Mouse (Mus musculus) embryonic facial prominence, embryonic 10.5 days (tissue): ENCODE data around the gene Lenep. TPM values are rescaled to one million over a fixed set of nuclear protein-coding genes. Genes with fewer than 3 reads are reported as not detected.

Source experiments
- DNase-seq: peaks from one replicate; pipeline ENCODE4 v3.0.0-alpha.2; 2017; ENCODE audit warnings: low spot score
- H3K27ac ChIP-seq: fragments of 300-500 bp; sonication (generic); replicated peaks from 2 replicates; pipeline ENCODE4 v1.5.1; 2016; ENCODE audit warnings: mild to moderate bottlenecking
- H3K27me3 ChIP-seq: fragments of 300-500 bp; sonication (generic); replicated peaks from 2 replicates; pipeline ENCODE4 v1.6.1; 2016; ENCODE audit warnings: low read depth, mild to moderate bottlenecking; ENCODE audit not compliant: poor library complexity, severe bottlenecking
- H3K36me3 ChIP-seq: fragments of 300-500 bp; sonication (generic); replicated peaks from 2 replicates; pipeline ENCODE4 v1.6.1; 2016; ENCODE audit warnings: mild to moderate bottlenecking, moderate library complexity
- H3K4me1 ChIP-seq: fragments of 300-500 bp; sonication (generic); 2 replicates; pipeline ENCODE4 v1.6.1; 2016
- H3K4me3 ChIP-seq: fragments of 300-500 bp; sonication (generic); 2 replicates; pipeline ENCODE4 v1.5.1; 2016; ENCODE audit warnings: mild to moderate bottlenecking, moderate library complexity
- H3K9me3 ChIP-seq: fragments of 300-500 bp; sonication (generic); 2 replicates; pipeline ENCODE4 v1.6.1; 2016; ENCODE audit warnings: mild to moderate bottlenecking
- WGBS: fragments of 180-500 bp; shearing (Covaris S2); methylation state at CpG from one replicate; pipeline ENCODE4 v1.1.7; 2016; 5-methylcytosine and 5-hydroxymethylcytosine counted together
- polyA plus RNA-seq: library from polyadenylated mRNA; unstranded; fragments of >200 nt; fragmentation: Nextera tagmentation; extraction: Ambion mirVana; gene quantifications from 2 replicates; pipeline ENCODE4 v1.2.1, GENCODE M21; 2016

Gene Lenep
- 0.74 TPM in 1 of 2 replicates, not detected in the other for polyA plus RNA-seq

DNA sequence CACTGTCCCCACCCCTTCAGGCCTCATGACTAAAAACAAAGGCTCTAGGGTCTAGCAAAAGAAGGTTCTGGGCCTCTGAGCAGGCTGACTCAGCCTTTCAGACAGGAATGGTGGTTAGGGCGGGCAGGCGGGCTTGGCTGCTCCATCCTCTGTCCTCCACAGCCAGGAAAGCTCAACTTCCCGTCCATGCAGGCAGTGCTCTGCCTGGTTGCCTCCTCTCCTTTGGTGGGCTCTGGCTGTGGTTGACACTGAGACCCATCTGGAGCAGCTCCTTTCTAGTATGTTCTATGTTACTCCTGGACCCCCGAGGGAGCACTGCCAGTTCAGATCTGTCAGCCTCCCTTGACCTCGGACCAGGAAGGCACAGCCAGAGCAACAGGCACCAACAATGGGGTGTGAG, at the start of gene Lenep:
TSS of gene Lenep (minus strand) at position 101 of the 400 bp plus-strand sequence.
- 75% methylated on average over 5 of the region's 5 CpGs for WGBS
- Histone ChIP-seq H3K4me3 (no peak within 1 kb of the TSS), H3K4me1 (no peaks in the 10 kb centered on the region), H3K27me3 (no peaks in the 10 kb centered on the region), H3K27ac (no peak within 1 kb of the TSS), H3K36me3 (peaks cover 52% of the 10 kb centered on the region), H3K9me3 (no peaks in the 10 kb centered on the region)
- no peak for DNase-seq

DNA sequence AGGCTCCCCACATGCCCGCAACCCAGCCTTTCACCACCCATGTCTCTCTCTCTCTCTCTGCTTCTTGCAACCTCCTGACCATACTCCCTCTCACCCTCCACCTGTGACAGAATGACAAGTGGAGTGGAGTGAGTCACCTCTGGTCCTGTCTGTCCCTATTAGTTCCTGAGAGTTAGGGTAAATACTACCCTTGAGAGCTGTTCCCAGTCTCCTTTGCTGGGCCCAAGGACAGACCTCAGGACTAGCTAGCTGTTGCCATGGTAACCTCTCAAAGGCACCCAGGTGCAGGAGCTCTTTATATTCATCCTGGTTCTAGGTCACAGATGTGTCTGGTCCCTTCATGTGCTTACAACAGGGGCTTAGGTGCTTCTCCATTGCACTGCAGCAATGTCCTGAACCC, 49.3 kb upstream of the Lenep start:
- Histone ChIP-seq H3K4me1 (peaks cover 46% of the 10 kb centered on the region), H3K27ac (no peak overlapping the region), H3K9me3 (no peaks in the 10 kb centered on the region), H3K27me3 (no peaks in the 10 kb centered on the region), H3K36me3 (peaks cover 17% of the 10 kb centered on the region), H3K4me3 (no peak overlapping the region)
- WGBS, result 90% methylated on average over 1 of the region's 1 CpGs
- no peak for DNase-seq

DNA sequence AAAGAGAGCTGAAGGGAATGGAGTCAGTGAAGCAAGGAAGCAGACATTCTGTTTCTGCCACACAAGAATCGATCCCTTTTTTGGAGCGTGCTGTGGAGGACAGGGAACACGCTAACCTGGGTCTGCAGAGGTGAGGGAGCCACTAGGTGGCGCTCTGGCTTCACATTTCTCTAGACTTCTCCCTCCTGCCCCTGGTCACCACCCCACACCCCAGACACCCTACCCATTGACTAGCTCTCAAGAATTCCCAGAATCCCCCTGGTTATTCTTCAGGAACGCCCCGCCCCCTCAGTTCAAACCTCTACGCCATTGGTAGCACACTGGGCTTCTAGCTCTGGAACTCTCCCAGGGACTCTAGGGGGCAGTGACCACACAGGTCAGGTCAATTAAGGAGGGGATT, 46.9 kb upstream of the Lenep start:
- WGBS, result 43% methylated on average over 7 of the region's 7 CpGs
- no peak overlapping the region for H3K4me3 ChIP-seq
- H3K4me1 ChIP-seq, result peaks cover 35% of the 10 kb centered on the region
- no peaks in the 10 kb centered on the region for H3K9me3 ChIP-seq
- peak; percentile 72 for DNase-seq
- no peaks in the 10 kb centered on the region for H3K27me3 ChIP-seq
- no peak overlapping the region for H3K27ac ChIP-seq
- peaks cover 39% of the 10 kb centered on the region for H3K36me3 ChIP-seq

DNA sequence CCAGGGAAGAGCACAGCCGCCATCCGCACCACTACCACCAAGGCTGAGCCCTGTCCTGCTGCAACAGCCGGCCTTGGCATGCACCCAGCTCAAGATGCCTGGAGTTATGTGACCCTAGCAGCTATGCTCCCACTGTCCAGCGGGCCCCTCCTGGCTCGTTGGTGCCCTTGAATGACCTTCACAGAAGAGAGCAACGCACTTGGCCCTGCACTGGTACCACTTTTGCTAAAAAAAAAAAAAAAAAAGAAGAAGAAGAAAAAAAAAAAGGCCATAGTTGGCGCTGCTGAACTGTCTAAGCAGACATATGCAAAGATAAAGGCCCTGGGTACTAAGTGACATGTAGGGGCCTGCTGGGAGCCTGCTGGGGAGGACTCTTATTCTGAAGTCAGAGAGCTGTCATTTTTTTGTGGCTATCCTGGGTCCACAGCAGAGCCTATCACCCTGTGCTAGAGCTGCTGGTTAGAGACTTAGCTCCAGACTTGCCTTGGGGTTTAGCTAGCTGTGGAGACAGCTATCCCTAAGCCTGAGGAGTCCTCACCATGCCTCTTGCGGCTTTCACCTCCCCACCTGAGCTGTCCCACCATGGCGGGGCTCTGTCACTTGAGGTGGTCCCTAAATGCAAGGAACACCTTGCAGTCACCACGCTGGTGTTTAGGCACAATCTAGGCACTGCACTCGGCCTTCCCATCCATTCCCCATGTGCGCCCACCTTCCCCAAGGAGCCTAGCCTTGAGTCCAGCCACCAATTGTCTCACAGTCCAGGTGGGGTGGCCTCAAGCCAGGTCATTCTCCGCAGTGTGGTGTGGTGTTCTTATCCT, 46.3 kb upstream of the Lenep start:
- Histone ChIP-seq H3K36me3 (peaks cover 45% of the 10 kb centered on the region), H3K9me3 (no peaks in the 10 kb centered on the region), H3K4me3 (no peak overlapping the region), H3K27ac (no peak overlapping the region), H3K4me1 (peaks cover 32% of the 10 kb centered on the region), H3K27me3 (no peaks in the 10 kb centered on the region)
- DNase-seq, result no peak
- WGBS, result 68% methylated on average over 13 of the region's 13 CpGs

DNA sequence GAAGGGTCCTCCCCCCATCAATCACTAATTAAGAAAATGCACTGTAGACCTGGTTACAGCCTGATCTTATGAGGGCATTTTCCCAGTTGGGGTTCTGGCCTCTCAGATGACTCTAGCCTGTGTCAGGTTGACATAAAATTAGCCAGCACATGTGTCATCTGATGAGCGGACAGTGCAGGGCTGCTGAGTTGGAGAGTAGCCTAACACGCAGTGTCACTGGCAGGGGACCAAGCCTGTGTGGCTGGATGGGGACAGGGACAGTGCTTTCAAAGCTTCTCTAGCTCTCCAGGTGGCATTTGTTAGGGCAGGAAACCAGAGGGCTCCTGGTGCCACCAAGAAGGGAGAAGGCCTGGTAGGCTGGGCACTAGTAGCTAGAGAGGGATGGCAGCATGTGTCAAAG, 38.1 kb upstream of the Lenep start:
- Histone ChIP-seq H3K27ac (no peak overlapping the region), H3K4me3 (no peak overlapping the region), H3K36me3 (peaks cover 37% of the 10 kb centered on the region), H3K27me3 (no peaks in the 10 kb centered on the region), H3K4me1 (peaks cover 23% of the 10 kb centered on the region), H3K9me3 (no peaks in the 10 kb centered on the region)
- 93% methylated on average over 2 of the region's 2 CpGs for WGBS
- DNase-seq, result no peak

DNA sequence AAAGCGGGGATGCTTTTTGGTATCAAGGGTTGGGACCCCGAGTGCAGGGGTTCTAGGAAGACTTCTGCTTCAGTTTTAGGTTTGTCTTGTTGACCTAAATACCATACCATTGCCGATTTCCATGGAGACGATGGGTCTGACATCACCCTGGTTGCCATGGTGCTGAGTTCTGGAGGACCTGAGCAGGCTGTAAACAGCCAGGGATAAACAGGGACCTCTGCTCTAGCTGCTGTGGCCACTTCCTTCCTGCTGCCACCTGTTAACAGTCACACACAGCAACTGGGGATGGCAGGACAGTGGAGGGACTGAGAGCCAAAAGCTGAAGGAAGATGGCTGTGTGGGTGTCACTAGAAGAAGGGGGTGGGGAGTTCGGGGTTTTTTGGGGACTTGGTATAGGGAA, 34.7 kb upstream of the Lenep start:
- DNase-seq, result peak; percentile 48
- peak overlapping the region; percentile 85 for H3K27ac ChIP-seq
- H3K36me3 ChIP-seq, result peaks cover 39% of the 10 kb centered on the region
- H3K27me3 ChIP-seq, result no peaks in the 10 kb centered on the region
- WGBS, result 35% methylated on average over 5 of the region's 5 CpGs
- peaks cover 31% of the 10 kb centered on the region for H3K4me1 ChIP-seq
- no peaks in the 10 kb centered on the region for H3K9me3 ChIP-seq
- H3K4me3 ChIP-seq, result peak overlapping the region; percentile 67

DNA sequence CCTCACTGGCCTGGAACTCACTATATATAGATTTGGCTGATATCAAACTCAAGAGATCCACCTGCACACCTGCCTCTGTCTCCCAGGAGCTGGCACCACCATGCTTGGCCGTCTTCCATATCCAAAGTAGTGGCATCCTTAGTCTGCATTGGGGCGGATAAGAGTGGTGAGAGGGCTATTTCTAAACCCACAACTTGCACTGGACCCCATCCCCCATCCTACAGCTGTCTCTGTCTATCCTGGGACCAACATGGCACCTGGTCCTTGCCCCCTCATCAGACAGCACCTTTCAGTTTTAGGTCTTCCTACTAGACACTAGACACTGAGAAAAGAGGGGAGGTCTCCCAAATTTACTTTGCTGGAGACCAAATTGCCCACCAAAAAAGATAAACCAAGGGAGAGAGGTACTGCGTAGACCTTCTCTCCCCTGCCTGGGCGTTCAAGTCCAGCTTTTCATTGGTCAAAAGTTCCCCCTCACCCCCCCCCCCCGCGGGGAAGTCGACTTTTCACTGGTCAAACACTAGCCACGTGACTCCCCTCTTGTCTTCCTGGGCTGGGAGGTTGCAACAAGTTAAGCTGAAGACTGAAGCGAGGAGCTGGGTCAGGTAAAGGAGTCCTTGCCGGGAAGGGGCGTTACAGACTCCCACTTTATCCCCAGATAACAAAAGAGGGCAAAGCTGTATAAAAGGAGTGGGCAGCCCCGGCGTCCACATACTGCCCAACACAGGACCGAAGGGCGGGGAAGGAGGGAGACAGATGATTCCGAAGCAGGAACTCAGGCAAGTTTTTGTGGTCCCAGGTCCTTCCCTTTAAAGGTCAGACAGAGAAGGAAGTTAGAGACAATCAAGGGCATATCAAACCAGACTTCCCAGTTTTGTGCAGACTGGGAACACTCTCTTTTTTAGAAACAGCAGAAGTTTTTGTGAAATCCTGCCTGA, 33.9 kb upstream of the Lenep start, which contains the start of gene Pbxip1:
TSS of gene Pbxip1 (plus strand) at position 531 of the 938 bp plus-strand sequence.
- Histone ChIP-seq H3K36me3 (peaks cover 42% of the 10 kb centered on the region), H3K4me1 (peaks cover 37% of the 10 kb centered on the region)

DNA sequence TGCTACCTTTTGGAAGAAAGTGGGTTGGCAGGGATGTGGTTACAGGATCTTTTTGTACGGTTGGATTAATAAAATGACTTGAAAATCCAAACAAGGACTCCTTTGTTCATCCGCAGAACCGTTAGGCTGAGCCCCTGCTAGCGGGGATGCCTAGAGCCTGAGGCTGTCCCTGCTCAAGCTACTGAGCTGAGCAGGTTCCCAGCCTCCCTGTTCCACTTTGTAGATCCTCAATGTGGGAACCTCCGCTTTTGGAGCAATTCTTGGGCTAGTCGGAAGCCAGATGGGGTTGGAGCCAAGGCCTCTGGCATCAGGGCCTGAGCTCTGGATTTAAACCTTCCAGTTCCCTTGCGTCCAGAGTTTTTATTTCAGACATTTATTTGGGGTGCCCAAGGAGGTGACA, 32.4 kb upstream of the Lenep start:
- no peak for DNase-seq
- H3K36me3 ChIP-seq, result peaks cover 36% of the 10 kb centered on the region
- H3K27me3 ChIP-seq, result no peaks in the 10 kb centered on the region
- H3K9me3 ChIP-seq, result no peaks in the 10 kb centered on the region
- peaks cover 51% of the 10 kb centered on the region for H3K4me1 ChIP-seq
- no peak overlapping the region for H3K27ac ChIP-seq
- no peak overlapping the region for H3K4me3 ChIP-seq
- 60% methylated on average over 7 of the region's 7 CpGs for WGBS

More for the DNA sequence above, 33.9 kb upstream of the Lenep start, which contains the start of gene Pbxip1:
- DNase-seq, result peak; percentile 91
- peak within 1 kb of the TSS; percentile 67 for H3K4me3 ChIP-seq
- no peaks in the 10 kb centered on the region for H3K9me3 ChIP-seq
- WGBS, result 5% methylated on average over 16 of the region's 16 CpGs
- H3K27ac ChIP-seq, result peak within 1 kb of the TSS; percentile 85
- H3K27me3 ChIP-seq, result no peaks in the 10 kb centered on the region

DNA sequence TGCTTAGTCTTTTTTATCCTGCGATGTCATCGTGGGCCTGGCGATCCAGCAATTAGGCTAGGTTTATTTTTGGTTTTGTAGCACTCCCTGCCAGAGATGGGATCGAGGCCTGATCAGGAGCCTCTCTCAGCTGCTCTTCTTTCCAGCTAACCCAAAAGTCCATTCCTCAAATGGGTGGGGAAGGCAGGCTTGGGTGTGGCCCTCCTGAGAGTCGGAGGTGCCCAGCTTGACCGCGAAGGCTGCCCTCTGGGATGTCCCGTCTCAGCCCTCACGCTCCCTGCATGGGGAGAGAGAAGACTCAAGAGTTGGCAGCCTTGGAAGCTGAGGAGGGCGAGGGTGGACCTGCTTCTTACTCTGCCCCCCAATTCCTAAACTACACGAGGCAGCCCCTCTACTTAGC, 31.9 kb upstream of the Lenep start:
- Histone ChIP-seq H3K36me3 (peaks cover 32% of the 10 kb centered on the region), H3K4me1 (peaks cover 56% of the 10 kb centered on the region), H3K27me3 (no peaks in the 10 kb centered on the region), H3K4me3 (no peak overlapping the region), H3K27ac (peak overlapping the region; percentile 24; the same call in 1 of the 2 replicates), H3K9me3 (no peaks in the 10 kb centered on the region)
- no peak for DNase-seq
- WGBS, result 81% methylated on average over 11 of the region's 11 CpGs

DNA sequence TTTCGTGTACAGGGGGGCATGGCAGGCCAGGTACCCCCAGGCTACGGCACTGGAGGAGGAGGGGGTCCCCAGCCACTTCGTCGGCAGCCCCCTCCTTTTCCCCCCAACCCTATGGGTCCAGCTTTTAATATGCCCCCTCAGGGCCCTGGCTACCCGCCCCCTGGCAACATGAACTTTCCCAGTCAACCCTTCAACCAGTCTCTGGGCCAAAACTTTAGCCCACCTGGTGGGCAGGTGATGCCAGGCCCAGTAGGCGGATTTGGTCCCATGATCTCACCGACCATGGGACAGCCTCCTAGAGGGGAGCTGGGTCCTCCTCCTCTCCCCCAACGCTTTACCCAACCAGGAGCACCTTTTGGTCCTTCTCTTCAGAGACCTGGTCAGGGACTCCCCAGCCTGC, 30.0 kb upstream of the Lenep start:
- no peaks in the 10 kb centered on the region for H3K27me3 ChIP-seq
- H3K36me3 ChIP-seq, result peaks cover 45% of the 10 kb centered on the region
- no peak for DNase-seq
- H3K4me3 ChIP-seq, result 0 out of 2 replicates have a peak overlapping the region, but pooled peaks have one; percentile 2
- no peaks in the 10 kb centered on the region for H3K9me3 ChIP-seq
- no peak overlapping the region for H3K27ac ChIP-seq
- WGBS, result 93% methylated on average over 8 of the region's 8 CpGs
- H3K4me1 ChIP-seq, result peaks cover 49% of the 10 kb centered on the region

DNA sequence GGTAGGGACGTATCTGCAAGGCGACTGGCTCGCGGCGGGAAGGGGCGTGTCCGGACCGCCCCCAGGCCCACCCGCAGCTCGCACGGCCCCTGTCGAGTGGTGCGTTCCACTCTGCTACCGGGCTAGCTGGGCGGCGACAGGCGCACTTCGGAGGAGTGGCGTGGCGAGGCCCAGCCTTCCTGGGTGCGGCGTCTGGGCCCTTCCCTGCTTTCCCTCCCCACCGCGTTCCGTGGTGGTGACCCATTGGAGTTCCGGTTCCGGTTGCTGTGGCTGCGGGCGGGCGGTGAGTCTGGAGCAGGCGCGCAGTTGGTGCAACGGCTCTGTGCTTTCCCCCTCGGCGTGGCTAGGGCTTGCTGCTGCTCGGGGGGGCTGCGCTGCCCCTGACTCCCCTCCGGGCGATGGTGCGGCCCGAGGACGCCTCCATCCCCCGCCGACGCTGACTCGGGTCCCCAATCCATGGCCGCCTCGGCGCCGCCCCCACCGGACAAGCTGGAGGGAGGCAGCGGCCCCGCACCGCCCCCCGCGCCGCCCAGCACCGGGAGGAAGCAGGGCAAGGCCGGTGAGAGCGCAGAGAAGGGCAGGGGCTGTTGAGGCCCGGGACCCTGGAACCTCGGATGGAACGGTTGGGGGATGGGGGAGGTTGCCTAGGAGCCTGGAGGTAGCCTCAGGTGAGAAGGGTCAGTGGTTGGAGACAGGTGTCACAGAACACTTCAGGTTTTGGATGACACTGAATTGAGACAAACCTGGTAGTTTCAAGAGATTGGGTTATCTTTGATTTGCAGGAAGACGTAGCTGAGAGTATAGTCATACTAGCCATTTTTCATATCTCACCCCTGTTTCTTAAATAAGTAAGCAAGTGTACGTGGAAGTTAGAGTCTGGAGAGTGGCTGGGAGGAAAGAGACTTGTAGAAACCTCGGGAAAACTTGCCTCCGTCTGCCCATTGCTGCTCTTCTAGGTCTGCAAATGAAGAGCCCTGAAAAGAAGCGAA, 27.9 kb upstream of the Lenep start, which contains the start of gene Pygo2:
TSS of gene Pygo2 (plus strand) at position 44 of the 989 bp plus-strand sequence.
- peaks cover 65% of the 10 kb centered on the region for H3K36me3 ChIP-seq

More for the DNA sequence above, 27.9 kb upstream of the Lenep start, which contains the start of gene Pygo2:
- no peaks in the 10 kb centered on the region for H3K27me3 ChIP-seq
- H3K4me3 ChIP-seq, result peak within 1 kb of the TSS; percentile 93
- no peaks in the 10 kb centered on the region for H3K9me3 ChIP-seq
- H3K27ac ChIP-seq, result peak within 1 kb of the TSS; percentile 91
- H3K4me1 ChIP-seq, result peaks cover 33% of the 10 kb centered on the region
- DNase-seq, result peak; percentile 98
- 2% methylated on average over 68 of the region's 68 CpGs for WGBS
